Mouse (Mus musculus) liver, postnatal 0 days (tissue): ENCODE measurements around the gene Hoxc13.

Experiments
- CTCF ChIP-seq: sonication (generic); IDR thresholded peaks from 2 replicates; pipeline ENCODE4 v1.5.1; 2016; ENCODE audit warnings: antibody characterized with exemption, low read depth
- EP300 ChIP-seq: IDR thresholded peaks from 2 replicates; pipeline ENCODE4 v1.6.1; 2016; ENCODE audit warnings: antibody characterized with exemption, low read depth, mild to moderate bottlenecking

- TF ChIP-seq CTCF (no peak), EP300 (no peak)
These were observed 41.6 kb downstream of the Hoxc13 start for GRCm38 (mm10) chr15:102962492-102962891.
